Mouse (Mus musculus): ENCODE results near the gene Ptpa. TPM values are rescaled to one million over a fixed set of nuclear protein-coding genes. Genes with fewer than 3 reads are reported as not detected.

Gene Ptpa
- total and polyA plus RNA-seq, 3 experiments = 82.7 to 91.2 (median 88.7) TPM

- 0 out of 2 replicates have a peak, but pooled peaks have one; percentile 21 for TF ChIP-seq POLR2A (IDR thresholded peaks at IDR 0.05; ENCODE audit: insufficient read depth, low read depth, low read length)
- TF ChIP-seq CTCF (IDR thresholded peaks at IDR 0.05) = no peak
- TF ChIP-seq EP300 (IDR thresholded peaks at IDR 0.05; ENCODE audit: insufficient read depth, low read depth, low read length) = 0 out of 2 replicates have a peak, but pooled peaks have one; percentile 34
- Histone ChIP-seq H3K4me1 (ENCODE audit: control insufficient read depth, insufficient read depth, low read length) (peaks cover 4% of the 10 kb centered on the region), H3K27me3 (ENCODE audit: control insufficient read depth, insufficient read depth, low read length) (no peaks in the 10 kb centered on the region), H3K27ac (peak overlapping the region; percentile 33), H3K4me3 (no peak overlapping the region; the same call in 1 of the 2 replicates), H3K9ac (ENCODE audit: low read depth, low read length) (0 out of 2 replicates have a peak overlapping the region, but pooled peaks have one; percentile 21), H3K36me3 (ENCODE audit: control insufficient read depth, insufficient read depth, low read length) (no peaks in the 10 kb centered on the region), H3K79me2 (replicated peaks; ENCODE audit: control insufficient read depth, insufficient read depth, low read length) (no peaks in the 10 kb centered on the region)
- peak; percentile 77 to 78 for DNase-seq
- 30% methylated on average over 22 of the region's 22 CpGs for WGBS
- intact Hi-C loops (cut with DNase I) = no loop called here
Observed at GRCm38 (mm10) chr2:30495909-30496861, 80.3 kb downstream of the Ptpa start.

Small RNAs within 50 kb of the gene (microRNA-seq; reads per million reads assigned to microRNA genes)
- 0 reads per million in 2 experiments for gene Gm47292

Other genes with a start within 250 kb of the Ptpa start
- 10 to 100 TPM; 90.6 to 93.3 TPM for gene Endog, start 244.5 kb upstream of the Ptpa start, total RNA-seq (2021)
- 87.4 and 119 TPM in 2 replicates for gene Endog, start 244.5 kb upstream of the Ptpa start, polyA plus RNA-seq (2012; rRNA removed)
- 1 to 10 TPM; 5.1 to 5.4 TPM for gene Spout1, start 237.6 kb upstream of the Ptpa start, total RNA-seq (2021)
- 9.4 and 10.3 TPM in 2 replicates for gene Spout1, start 237.6 kb upstream of the Ptpa start, polyA plus RNA-seq (2012; rRNA removed)
- 10 to 100 TPM; 32.1 to 35.7 TPM for gene Kyat1, start 210.2 kb upstream of the Ptpa start, total RNA-seq (2021)
- gene Kyat1, start 210.2 kb upstream of the Ptpa start, polyA plus RNA-seq (2012; rRNA removed) = 57.5 and 68.6 TPM in 2 replicates
- 10 to 100 TPM; 68.2 to 83.3 TPM for gene Lrrc8a, start 178.3 kb upstream of the Ptpa start, total RNA-seq (2021)
- 46.4 and 49.1 TPM in 2 replicates for gene Lrrc8a, start 178.3 kb upstream of the Ptpa start, polyA plus RNA-seq (2012; rRNA removed)
- 1 to 10 TPM; 4.6 to 6.0 TPM for gene Gm28035, start 175.5 kb upstream of the Ptpa start, total RNA-seq (2021)
- gene Gm28035, start 175.5 kb upstream of the Ptpa start, polyA plus RNA-seq (2012; rRNA removed) = 7.6 and 14.7 TPM in 2 replicates
- 100 to 1,000 TPM; 112 to 148 TPM for gene Phyhd1, start 149.8 kb upstream of the Ptpa start, total RNA-seq (2021)
- gene Phyhd1, start 149.8 kb upstream of the Ptpa start, polyA plus RNA-seq (2012; rRNA removed) = 108 and 180 TPM in 2 replicates
- gene Gm28038, start 135.0 kb upstream of the Ptpa start, total RNA-seq (2021) = 1 to 10 TPM; 2.6 to 6.3 TPM
- not detected in 2 replicates for gene Gm28038, start 135.0 kb upstream of the Ptpa start, polyA plus RNA-seq (2012; rRNA removed)
- gene Dolk, start 129.7 kb upstream of the Ptpa start, total RNA-seq (2021) = 10 to 100 TPM; 21.6 to 25.3 TPM
- gene Dolk, start 129.7 kb upstream of the Ptpa start, polyA plus RNA-seq (2012; rRNA removed) = 23.9 and 35.1 TPM in 2 replicates
- 10 to 100 TPM; 15.3 to 16.9 TPM for gene Nup188, start 129.6 kb upstream of the Ptpa start, total RNA-seq (2021)
- 15.3 and 18.4 TPM in 2 replicates for gene Nup188, start 129.6 kb upstream of the Ptpa start, polyA plus RNA-seq (2012; rRNA removed)
- gene Sh3glb2, start 56.7 kb upstream of the Ptpa start, total RNA-seq (2021) = 10 to 100 TPM; 37.7 to 40.6 TPM
- 125 and 143 TPM in 2 replicates for gene Sh3glb2, start 56.7 kb upstream of the Ptpa start, polyA plus RNA-seq (2012; rRNA removed)
- 10 to 100 TPM; 74.2 to 90.3 TPM for gene Miga2, start 51.8 kb upstream of the Ptpa start, total RNA-seq (2021)
- gene Miga2, start 51.8 kb upstream of the Ptpa start, polyA plus RNA-seq (2012; rRNA removed) = 64.3 and 98.7 TPM in 2 replicates
- gene Dolpp1, start 23.8 kb upstream of the Ptpa start, total RNA-seq (2021) = 1 to 10 TPM; 5.9 to 9.0 TPM
- gene Dolpp1, start 23.8 kb upstream of the Ptpa start, polyA plus RNA-seq (2012; rRNA removed) = 23.5 and 25.1 TPM in 2 replicates
- gene Crat, start 226 bp upstream of the Ptpa start, total RNA-seq (2021) = 100 to 1,000 TPM; 452 to 542 TPM
- gene Crat, start 226 bp upstream of the Ptpa start, polyA plus RNA-seq (2012; rRNA removed) = 695 and 713 TPM in 2 replicates
- 1 to 10 TPM; 2.8 to 3.0 TPM for gene Ier5l, start 58.2 kb downstream of the Ptpa start, total RNA-seq (2021)
- gene Ier5l, start 58.2 kb downstream of the Ptpa start, polyA plus RNA-seq (2012; rRNA removed) = 3.4 and 5.6 TPM in 2 replicates
- gene Cstad, start 179.0 kb downstream of the Ptpa start, total RNA-seq (2021) = 1 to 10 TPM in 1 of 2 experiments, under 1 TPM in 1; 0.73 to 1.0 TPM
- gene Cstad, start 179.0 kb downstream of the Ptpa start, polyA plus RNA-seq (2012; rRNA removed) = 0.32 and 0.76 TPM in 2 replicates

All from heart, adult 2 months (tissue).